Mouse (Mus musculus) C2C12 (cell line): ENCODE measurements around the gene Atp11b. TPM values are rescaled to one million over a fixed set of nuclear protein-coding genes. Genes with fewer than 3 reads are reported as not detected.

Experiments used
- H3K27me3 ChIP-seq: one replicate; pipeline ENCODE4 v1.6.1; 2011; ENCODE audit not compliant: control insufficient read depth, insufficient read depth, insufficient read length
- H3K36me3 ChIP-seq: one replicate; pipeline ENCODE4 v1.6.1; 2011; ENCODE audit not compliant: control insufficient read depth, insufficient read depth
- H3K4me3 ChIP-seq: one replicate; pipeline ENCODE4 v1.5.1; 2011; ENCODE audit warnings: mild to moderate bottlenecking, control low read depth; ENCODE audit not compliant: poor library complexity, insufficient read depth, severe bottlenecking
- H3K79me2 ChIP-seq: one replicate; pipeline ENCODE4 v1.6.1; 2011; ENCODE audit not compliant: control insufficient read depth, insufficient read depth
- H3K79me3 ChIP-seq: one replicate; pipeline ENCODE4 v1.6.1; 2011; ENCODE audit warnings: low read depth, control low read depth
- H3ac ChIP-seq: one replicate; pipeline ENCODE3; 2011; ENCODE audit warnings: low read depth; ENCODE audit not compliant: control insufficient read depth, insufficient read length
- CEBPB ChIP-seq: IDR thresholded peaks from one replicate; pipeline ENCODE4 v1.6.1; 2011; ENCODE audit warnings: low read depth, mild to moderate bottlenecking, control low read depth, moderate library complexity
- CTCF ChIP-seq: IDR thresholded peaks from one replicate; pipeline ENCODE4 v1.5.1; 2011; ENCODE audit not compliant: control insufficient read depth, insufficient read depth, insufficient read length
- FOSL1 ChIP-seq: IDR thresholded peaks from one replicate; pipeline ENCODE4 v1.8.0; 2011; ENCODE audit warnings: mild to moderate bottlenecking, low read length; ENCODE audit not compliant: poor library complexity, insufficient read depth, severe bottlenecking
- MAX ChIP-seq: IDR thresholded peaks from one replicate; pipeline ENCODE4 v1.6.1; 2011; ENCODE audit warnings: mild to moderate bottlenecking, control low read depth
- MYOD1 ChIP-seq: IDR thresholded peaks from one replicate; pipeline ENCODE4 v1.6.1; 2011; ENCODE audit warnings: low read depth; ENCODE audit not compliant: control insufficient read depth, insufficient read length
- MYOG ChIP-seq: IDR thresholded peaks from one replicate; pipeline ENCODE4 v1.6.1; 2011; ENCODE audit not compliant: control insufficient read depth, insufficient read length; ENCODE audit errors: extremely low read depth
- USF1 ChIP-seq: IDR thresholded peaks from one replicate; pipeline ENCODE4 v1.6.1; 2011; ENCODE audit warnings: low read depth, mild to moderate bottlenecking, control low read depth, moderate library complexity
- polyA plus RNA-seq: library from polyadenylated mRNA; unstranded; fragments of >200 nt; fragmentation: generic; extraction: Trizol; gene quantifications from one replicate; pipeline ENCODE4 v1.2.1, GENCODE M21; 2012; ENCODE audit warnings: missing spikeins

The Atp11b gene
- polyA plus RNA-seq, 1 experiment = 4.2 TPM

DNA sequence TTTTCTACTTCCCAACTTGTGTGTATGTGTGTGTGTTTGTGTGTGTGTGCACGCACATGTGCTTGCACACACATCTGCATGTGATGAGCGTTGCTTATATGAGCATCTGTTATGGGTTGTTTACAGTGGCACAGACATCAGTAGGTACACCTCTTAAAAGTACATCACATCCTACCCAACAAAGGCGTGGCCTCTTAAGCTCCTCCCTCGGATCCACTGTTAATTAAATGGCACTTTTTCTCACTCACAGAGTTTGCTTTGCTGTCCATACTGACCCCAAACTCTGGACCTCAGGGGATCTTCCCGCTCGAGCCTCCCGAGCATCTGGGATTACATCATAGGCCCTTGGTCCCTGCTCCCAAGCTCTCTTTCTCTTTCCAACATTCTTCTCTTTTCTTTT is 31.1 kb upstream of the Atp11b start:
- TF ChIP-seq MAX (no peak), CEBPB (no peak), MYOG (no peak), FOSL1 (no peak), CTCF (no peak), MYOD1 (no peak), USF1 (no peak)
- H3ac ChIP-seq = no peak overlapping the region
- no peaks in the 10 kb centered on the region for H3K79me2 ChIP-seq
- no peaks in the 10 kb centered on the region for H3K79me3 ChIP-seq
- no peak overlapping the region for H3K4me3 ChIP-seq
- H3K36me3 ChIP-seq = no peaks in the 10 kb centered on the region
- no peaks in the 10 kb centered on the region for H3K27me3 ChIP-seq

DNA sequence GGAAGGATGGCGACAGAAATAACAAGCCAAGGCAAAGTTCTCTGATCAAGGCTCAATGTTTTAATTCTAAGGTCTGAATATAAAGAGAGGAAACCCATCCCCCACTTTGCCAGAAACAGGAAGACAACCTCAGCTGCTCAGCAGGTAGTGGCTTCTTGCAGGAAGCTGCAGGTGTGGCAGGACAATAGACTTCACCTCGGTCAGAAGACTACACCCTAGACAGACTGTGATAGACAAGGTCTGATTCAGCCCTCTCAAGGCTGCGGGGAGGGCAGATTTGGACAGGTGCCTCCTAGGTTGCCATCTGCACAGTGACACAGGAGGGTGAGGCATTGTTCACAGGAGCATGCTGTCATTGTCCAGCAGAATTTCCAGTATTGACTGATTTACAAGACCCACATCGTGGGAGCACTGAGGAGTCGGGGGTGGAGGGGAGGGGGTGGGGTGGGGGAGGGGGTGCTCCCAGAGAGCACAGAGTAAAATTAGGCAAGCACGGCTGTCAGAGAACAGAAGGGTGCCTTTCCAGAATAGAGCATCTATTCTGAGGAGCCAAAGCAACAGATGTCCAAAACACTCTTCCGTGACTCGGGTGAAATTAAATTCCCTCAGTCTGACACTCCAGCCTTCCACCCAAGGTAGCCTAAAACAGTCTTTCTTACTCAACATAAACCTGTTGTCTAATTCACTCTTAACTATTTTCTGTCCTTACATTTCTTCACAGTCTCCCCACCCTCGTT is 30.2 kb upstream of the Atp11b start:
- Histone ChIP-seq H3ac (no peak overlapping the region), H3K79me3 (no peaks in the 10 kb centered on the region), H3K36me3 (no peaks in the 10 kb centered on the region), H3K27me3 (no peaks in the 10 kb centered on the region), H3K79me2 (no peaks in the 10 kb centered on the region), H3K4me3 (no peak overlapping the region)
- TF ChIP-seq USF1 = no peak
- TF ChIP-seq MYOD1 = no peak
- TF ChIP-seq CTCF = no peak
- no peak for TF ChIP-seq CEBPB
- no peak for TF ChIP-seq FOSL1
- TF ChIP-seq MAX = no peak
- TF ChIP-seq MYOG = no peak

- Histone ChIP-seq H3ac (no peak overlapping the region), H3K36me3 (no peaks in the 10 kb centered on the region), H3K4me3 (no peak overlapping the region), H3K27me3 (no peaks in the 10 kb centered on the region), H3K79me3 (no peaks in the 10 kb centered on the region), H3K79me2 (no peaks in the 10 kb centered on the region)
- TF ChIP-seq MAX (no peak), CEBPB (no peak), MYOG (no peak), USF1 (no peak), FOSL1 (no peak), MYOD1 (no peak), CTCF (no peak)
Measured at GRCm38 (mm10) chr3:35725096-35725495, 28.8 kb upstream of the Atp11b start.

- Histone ChIP-seq H3K4me3 (no peak overlapping the region), H3K79me3 (no peaks in the 10 kb centered on the region), H3ac (no peak overlapping the region), H3K27me3 (no peaks in the 10 kb centered on the region), H3K36me3 (no peaks in the 10 kb centered on the region), H3K79me2 (no peaks in the 10 kb centered on the region)
- TF ChIP-seq MYOD1 (no peak), CEBPB (no peak), CTCF (no peak), USF1 (no peak), FOSL1 (no peak), MAX (no peak), MYOG (no peak)
Measured at GRCm38 (mm10) chr3:35726936-35727335, 27.0 kb upstream of the Atp11b start.

GRCm38 (mm10) chr3:35729490-35729889 is 24.4 kb upstream of the Atp11b start:
- TF ChIP-seq MYOD1 = no peak
- TF ChIP-seq MYOG = no peak
- TF ChIP-seq MAX = no peak
- TF ChIP-seq FOSL1 = no peak
- no peak for TF ChIP-seq CTCF
- TF ChIP-seq USF1 = no peak
- TF ChIP-seq CEBPB = no peak
- H3K79me2 ChIP-seq = no peaks in the 10 kb centered on the region
- no peak overlapping the region for H3K4me3 ChIP-seq
- no peaks in the 10 kb centered on the region for H3K36me3 ChIP-seq
- H3K27me3 ChIP-seq = no peaks in the 10 kb centered on the region
- H3K79me3 ChIP-seq = no peaks in the 10 kb centered on the region
- no peak overlapping the region for H3ac ChIP-seq
